8 mouse cellular contexts compared by ENCODE assay signal in the genomic region with DNA sequence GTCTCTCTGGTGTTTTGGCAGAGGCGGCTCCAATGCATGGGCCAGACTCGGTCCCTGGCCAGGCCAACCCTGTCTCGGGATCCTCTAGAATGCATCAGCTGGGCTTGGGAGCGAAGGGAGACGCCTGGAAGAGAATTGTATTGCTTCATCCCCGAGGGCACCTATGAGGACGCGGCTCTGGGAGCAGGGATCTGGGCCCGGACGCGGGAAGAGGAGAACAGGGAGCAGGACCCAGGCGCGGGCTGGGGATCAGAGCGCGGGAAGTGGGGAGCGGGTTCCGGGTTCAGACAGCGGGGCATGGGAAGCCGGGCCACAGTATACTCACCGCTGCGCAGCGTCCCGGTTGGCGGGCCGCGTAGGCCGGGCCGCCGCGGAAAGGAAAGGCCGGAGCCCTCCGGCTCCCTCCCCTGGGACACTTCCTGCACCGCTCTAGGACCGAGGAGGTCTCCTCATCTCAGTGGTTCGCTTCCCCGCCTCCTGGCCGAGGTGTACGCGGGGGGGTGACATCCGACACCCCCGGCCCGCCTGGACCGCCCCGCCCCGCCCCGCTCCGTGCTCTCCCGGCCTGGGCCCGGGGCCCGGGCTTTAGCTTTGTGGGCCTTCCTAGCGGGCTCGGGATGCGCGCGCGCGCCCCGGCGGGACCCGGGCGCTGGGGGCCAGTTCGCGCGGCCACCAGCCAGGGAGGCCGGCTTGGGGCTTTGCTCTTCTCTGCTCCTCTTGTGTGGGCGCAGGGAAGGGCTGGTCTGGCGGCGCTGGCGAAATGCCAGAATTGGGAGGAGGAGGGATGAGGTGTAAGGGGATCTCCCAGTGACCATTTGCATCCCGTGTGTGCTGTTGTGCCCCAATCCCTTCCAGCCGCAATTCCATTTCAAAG. TPM values are rescaled to one million over a fixed set of nuclear protein-coding genes. Genes with fewer than 3 reads are reported as not detected.
DNase-seq lines count a peak whose midpoint lies in the region; ATAC-seq and TF ChIP-seq lines count a peak whose summit lies in the region.

No protein-coding gene starts in this region.

- H3K4me3 ChIP-seq in cortical plate, adult 2 months (ENCODE audit: insufficient read depth, low read length): peak overlapping the region; percentile 80

- 0 out of 2 replicates have a peak, but pooled peaks have one; percentile 18 for TF ChIP-seq POLR2A in cortical plate, adult 2 months (IDR thresholded peaks at IDR 0.05; ENCODE audit: extremely low read depth, insufficient read depth, low read length)

- TF ChIP-seq CTCF in cortical plate, adult 2 months (IDR thresholded peaks at IDR 0.05; ENCODE audit: extremely low read depth, insufficient read depth, low read length): no peak

- 0 out of 2 replicates have a peak, but pooled peaks cover 2% of the 10 kb centered on the region for H3K4me1 ChIP-seq in cortical plate, adult 2 months (ENCODE audit: control insufficient read depth, insufficient read depth, low read length)

- peak; percentile 65 for ATAC-seq in megakaryocyte-erythroid progenitor cell, adult 5-6 weeks (replicated peaks; ENCODE audit: low FRiP score, low TSS enrichment, poor library complexity, severe bottlenecking)

- DNase-seq in adipocyte (ENCODE audit: low spot score): peak; percentile 89
- peak; percentile 91 for DNase-seq in gastrocnemius, postnatal 10 days
- DNase-seq in induced T-regulatory cell, adult 2 months (ENCODE audit: low read depth): peak; percentile 88
- peak; percentile 68 to 77 for DNase-seq in left cerebral cortex, postnatal 14 days (ENCODE audit: low spot score in 2 of 2)
- DNase-seq in right cerebral cortex, postnatal 25 days: peak; percentile 75
- DNase-seq in urinary bladder, postnatal 36 days (ENCODE audit: low spot score in 2 of 2): peak; percentile 78 to 87

- H3K27ac ChIP-seq in cortical plate, adult 2 months (ENCODE audit: insufficient read depth, low read length): peak overlapping the region; percentile 1; the same call in 1 of the 2 replicates

- intact Hi-C loops in left cerebral cortex, postnatal 14 days (cut with DNase I): no loop called here

RNA-seq across cellular contexts. Expression of gene Zkscan17, which starts 20.5 kb away (rescaled TPM):
- polyA plus RNA-seq in cortical plate, adult 2 months (2012; rRNA removed): 7.2 and 7.4 TPM in 2 replicates
- 10 to 100 TPM; 14.5 to 14.9 TPM for total RNA-seq in gastrocnemius, postnatal 10 days (2021)
- total RNA-seq in left cerebral cortex, postnatal 14 days (2021): 10 to 100 TPM; 12.5 to 14.0 TPM
- 23.0 and 24.9 TPM in 2 replicates for total RNA-seq in megakaryocyte-erythroid progenitor cell, adult 5-6 weeks (2014; fragmentation: Nextera tagmentation)
- total RNA-seq in megakaryocyte-erythroid progenitor cell, adult 5-6 weeks (2017): 10.4 and 17.5 TPM in 2 replicates

RNA-seq across cellular contexts. Expression of gene Zfp867, which starts 33.8 kb away (rescaled TPM):
- polyA plus RNA-seq in cortical plate, adult 2 months (2012; rRNA removed): 2.9 and 3.8 TPM in 2 replicates
- 1 to 10 TPM; 4.1 to 4.2 TPM for total RNA-seq in gastrocnemius, postnatal 10 days (2021)
- total RNA-seq in left cerebral cortex, postnatal 14 days (2021): 1 to 10 TPM; 3.7 to 3.9 TPM
- 2.0 and 2.6 TPM in 2 replicates for total RNA-seq in megakaryocyte-erythroid progenitor cell, adult 5-6 weeks (2014; fragmentation: Nextera tagmentation)
- 2.2 and 2.7 TPM in 2 replicates for total RNA-seq in megakaryocyte-erythroid progenitor cell, adult 5-6 weeks (2017)

RNA-seq across cellular contexts. Expression of gene Nlrp3, which starts 35.3 kb away (rescaled TPM):
- 0.86 and 1.3 TPM in 2 replicates for polyA plus RNA-seq in cortical plate, adult 2 months (2012; rRNA removed)
- under 1 TPM; 0.28 to 0.45 TPM for total RNA-seq in gastrocnemius, postnatal 10 days (2021)
- 1 to 10 TPM in 1 of 2 experiments, under 1 TPM in 1; 0.80 to 1.1 TPM for total RNA-seq in left cerebral cortex, postnatal 14 days (2021)
- not detected in 2 replicates for total RNA-seq in megakaryocyte-erythroid progenitor cell, adult 5-6 weeks (2014; fragmentation: Nextera tagmentation)
- total RNA-seq in megakaryocyte-erythroid progenitor cell, adult 5-6 weeks (2017): 0.30 TPM in 1 of 2 replicates, not detected in the other

RNA-seq across cellular contexts. Expression of gene Snap47, which starts 55.1 kb away (rescaled TPM):
- polyA plus RNA-seq in cortical plate, adult 2 months (2012; rRNA removed): 467 and 482 TPM in 2 replicates
- 10 to 100 TPM; 25.8 to 28.0 TPM for total RNA-seq in gastrocnemius, postnatal 10 days (2021)
- total RNA-seq in left cerebral cortex, postnatal 14 days (2021): 100 to 1,000 TPM; 388 to 398 TPM
- total RNA-seq in megakaryocyte-erythroid progenitor cell, adult 5-6 weeks (2014; fragmentation: Nextera tagmentation): 8.7 and 11.5 TPM in 2 replicates
- total RNA-seq in megakaryocyte-erythroid progenitor cell, adult 5-6 weeks (2017): 9.0 and 9.6 TPM in 2 replicates

RNA-seq across cellular contexts. Expression of gene Jmjd4, which starts 56.2 kb away (rescaled TPM):
- polyA plus RNA-seq in cortical plate, adult 2 months (2012; rRNA removed): 15.7 and 16.1 TPM in 2 replicates
- 1 to 10 TPM; 7.9 to 8.2 TPM for total RNA-seq in gastrocnemius, postnatal 10 days (2021)
- 10 to 100 TPM; 30.7 to 32.7 TPM for total RNA-seq in left cerebral cortex, postnatal 14 days (2021)
- 10.2 and 12.8 TPM in 2 replicates for total RNA-seq in megakaryocyte-erythroid progenitor cell, adult 5-6 weeks (2014; fragmentation: Nextera tagmentation)
- total RNA-seq in megakaryocyte-erythroid progenitor cell, adult 5-6 weeks (2017): 7.4 and 10.3 TPM in 2 replicates

Comparison
In these comparisons a context has a peak if more than half of its experiments do, and no peak if none do; other contexts are left out.
1. Peak in every context shown above with its lines: DNase-seq, ATAC-seq, H3K4me3 ChIP-seq and H3K27ac ChIP-seq.